In genomic region chr17:21534460-21535095, GRCm38 (mm10) we compare ENCODE assay signal across 8 mouse cellular contexts. TPM values are rescaled to one million over a fixed set of nuclear protein-coding genes. Genes with fewer than 3 reads are reported as not detected.
DNase-seq lines count a peak whose midpoint lies in the region; ATAC-seq and TF ChIP-seq lines count a peak whose summit lies in the region.

No protein-coding gene starts in this region.

- H3K27ac ChIP-seq in forebrain, embryonic 13.5 days = no peak overlapping the region
- peak overlapping the region; percentile 22; the same call in 1 of the 2 replicates for H3K27ac ChIP-seq in limb, embryonic 13.5 days

- DNase-seq in spleen, adult 12 weeks (ENCODE audit: low spot score) = peak; percentile 10
- DNase-seq in spleen, postnatal 14 days (ENCODE audit: low spot score in 2 of 2) = no peak
- no peak for DNase-seq in urinary bladder, postnatal 36 days (ENCODE audit: low spot score in 2 of 2)

- TF ChIP-seq POLR2A in myocyte (IDR thresholded peaks at IDR 0.05; ENCODE audit: insufficient read length, low read depth) = no peak

- H3ac ChIP-seq in myocyte (ENCODE audit: control insufficient read depth, insufficient read length) = no peak overlapping the region

- no peak overlapping the region for H3K9ac ChIP-seq in forebrain, embryonic 13.5 days
- H3K9ac ChIP-seq in limb, embryonic 13.5 days = 0 out of 2 replicates have a peak overlapping the region, but pooled peaks have one; percentile 71

- H3K79me2 ChIP-seq in myocyte (ENCODE audit: control insufficient read depth, insufficient read depth) = peaks cover 5% of the 10 kb centered on the region

- WGBS in forebrain, embryonic 13.5 days = 17% methylated on average over 4 of the region's 4 CpGs
- 18% methylated on average over 4 of the region's 4 CpGs for WGBS in limb, embryonic 13.5 days

- H3K9me3 ChIP-seq in forebrain, embryonic 13.5 days (replicated peaks) = no peaks in the 10 kb centered on the region
- no peaks in the 10 kb centered on the region for H3K9me3 ChIP-seq in limb, embryonic 13.5 days

- H3K4me3 ChIP-seq in forebrain, embryonic 13.5 days = no peak overlapping the region
- H3K4me3 ChIP-seq in limb, embryonic 13.5 days = peak overlapping the region; percentile 58; the same call in 1 of the 2 replicates
- H3K4me3 ChIP-seq in myocyte = peak overlapping the region; percentile 76

- H3K4me2 ChIP-seq in forebrain, embryonic 13.5 days = peak overlapping the region; percentile 73; the same call in 1 of the 2 replicates
- peak overlapping the region; percentile 78 for H3K4me2 ChIP-seq in limb, embryonic 13.5 days (replicated peaks)
- peak overlapping the region; percentile 98 for H3K4me2 ChIP-seq in myocyte (ENCODE audit: low read depth)

- no peaks in the 10 kb centered on the region for H3K36me3 ChIP-seq in forebrain, embryonic 13.5 days (ENCODE audit: poor library complexity, severe bottlenecking)
- no peaks in the 10 kb centered on the region for H3K36me3 ChIP-seq in limb, embryonic 13.5 days
- H3K36me3 ChIP-seq in myocyte (ENCODE audit: control insufficient read depth, insufficient read depth) = no peaks in the 10 kb centered on the region

- no peaks in the 10 kb centered on the region for H3K27me3 ChIP-seq in forebrain, embryonic 13.5 days
- H3K27me3 ChIP-seq in limb, embryonic 13.5 days = no peaks in the 10 kb centered on the region
- H3K27me3 ChIP-seq in myocyte (ENCODE audit: control insufficient read depth, insufficient read depth, insufficient read length) = no peaks in the 10 kb centered on the region

- H3K4me1 ChIP-seq in forebrain, embryonic 13.5 days = peaks cover 17% of the 10 kb centered on the region
- H3K4me1 ChIP-seq in limb, embryonic 13.5 days = peaks cover 24% of the 10 kb centered on the region

- ATAC-seq in cerebellum, adult (ENCODE audit: insufficient number of reproducible peaks, low FRiP score, low TSS enrichment) = 0 out of 2 replicates have a peak, but pooled peaks have one; percentile 23
- ATAC-seq in forebrain, embryonic 13.5 days = peak; percentile 44
- ATAC-seq in inflammation-experienced regulatory T-cells, adult 6 months = peak; percentile 65
- ATAC-seq in limb, embryonic 13.5 days (ENCODE audit: low FRiP score, low read depth) = peak; percentile 34; the same call in 1 of the 2 replicates

TF ChIP-seq in myocyte, 11 proteins besides CTCF, POLR2A, EP300 and RAD21:
- TF ChIP-seq E2F4 (IDR thresholded peaks at IDR 0.05; ENCODE audit: insufficient read depth) (no peak), CEBPB (IDR thresholded peaks at IDR 0.05; ENCODE audit: insufficient read depth, poor library complexity, severe bottlenecking) (no peak), REST (IDR thresholded peaks at IDR 0.05; ENCODE audit: insufficient read depth, insufficient read length) (no peak)

RNA-seq across cellular contexts. Expression of gene Zfp52, which starts 0.8 kb away (rescaled TPM):
- 1.6 and 1.7 TPM in 2 replicates for polyA plus RNA-seq in forebrain, embryonic 13.5 days (2015; fragmentation: Nextera tagmentation; extraction: Ambion mirVana)
- polyA plus RNA-seq in inflammation-experienced regulatory T-cells, adult 6 months (2017; shearing (Covaris generic)) = 10 to 100 TPM; 16.1 to 26.4 (median 19.2) TPM
- polyA plus RNA-seq in limb, embryonic 13.5 days (2015; fragmentation: Nextera tagmentation; extraction: Ambion mirVana) = 4.9 and 5.1 TPM in 2 replicates
- 1.9 TPM for polyA plus RNA-seq in myocyte (2012; fragmentation: generic; extraction: Trizol)

RNA-seq across cellular contexts. Expression of gene Zfp948, which starts 32.2 kb away (rescaled TPM):
- polyA plus RNA-seq in forebrain, embryonic 13.5 days (2015; fragmentation: Nextera tagmentation; extraction: Ambion mirVana) = 14.3 and 15.6 TPM in 2 replicates
- 1 to 10 TPM; 2.7 to 8.8 (median 4.9) TPM for polyA plus RNA-seq in inflammation-experienced regulatory T-cells, adult 6 months (2017; shearing (Covaris generic))
- polyA plus RNA-seq in limb, embryonic 13.5 days (2015; fragmentation: Nextera tagmentation; extraction: Ambion mirVana) = 16.9 and 17.9 TPM in 2 replicates
- polyA plus RNA-seq in myocyte (2012; fragmentation: generic; extraction: Trizol) = 2.0 TPM

RNA-seq across cellular contexts. Expression of gene Zfp53, which starts 45.8 kb away (rescaled TPM):
- 10.5 and 10.8 TPM in 2 replicates for polyA plus RNA-seq in forebrain, embryonic 13.5 days (2015; fragmentation: Nextera tagmentation; extraction: Ambion mirVana)
- polyA plus RNA-seq in inflammation-experienced regulatory T-cells, adult 6 months (2017; shearing (Covaris generic)) = 10 to 100 TPM; 32.9 to 41.1 (median 34.1) TPM
- 12.4 TPM in 2 replicates for polyA plus RNA-seq in limb, embryonic 13.5 days (2015; fragmentation: Nextera tagmentation; extraction: Ambion mirVana)
- polyA plus RNA-seq in myocyte (2012; fragmentation: generic; extraction: Trizol) = 1.5 TPM
